Mouse (Mus musculus) adrenal gland, postnatal 36 days (tissue): ENCODE measurements around the gene Nomo1. TPM values are rescaled to one million over a fixed set of nuclear protein-coding genes. Genes with fewer than 3 reads are reported as not detected.

Experiments
- DNase-seq, 2 experiments: peaks; one replicate each; pipeline ENCODE4 v3.0.0; 2021; ENCODE audit warnings: mixed read lengths in 1 of 2
- long read RNA-seq, 2 experiments: library from polyadenylated mRNA; stranded (forward); transcript quantifications; one replicate each; pipeline ENCODE4 v2.0.0; 2021; ENCODE audit warnings: borderline sequencing depth in 2 of 2
- total RNA-seq, 2 experiments: library from RNA; stranded (reverse); gene quantifications; 2 replicates each; pipeline ENCODE4 v1.2.3; 2021

Nomo1 gene
- 10 to 100 TPM; 67.8 to 69.6 TPM for total RNA-seq
- long read RNA-seq, experiment 1, full-length matches to known transcripts: 8 of 36 reads
- long read RNA-seq, experiment 1, partial matches to known transcripts: 21 of 36 reads
- long read RNA-seq, experiment 1, other reads (novel, unspliced or antisense): 7 of 36 reads
- long read RNA-seq, experiment 2, full-length matches to known transcripts: 10 of 16 reads
- long read RNA-seq, experiment 2, partial matches to known transcripts: 3 of 16 reads
- long read RNA-seq, experiment 2, other reads (novel, unspliced or antisense): 3 of 16 reads

GRCm38 (mm10) chr7:46033109-46033869 is at the start of gene Nomo1:
Gene Nomo1 (plus strand): TSS chr7:46033698.
- peak; percentile 98 for DNase-seq

- no peak for DNase-seq
These were observed 46.6 kb upstream of the Nomo1 start for GRCm38 (mm10) chr7:45986893-45987292.

- DNase-seq: no peak
These were observed 45.2 kb upstream of the Nomo1 start for GRCm38 (mm10) chr7:45988344-45988743.

- DNase-seq: no peak
These were observed 41.0 kb upstream of the Nomo1 start for GRCm38 (mm10) chr7:45992470-45992869.

DNA sequence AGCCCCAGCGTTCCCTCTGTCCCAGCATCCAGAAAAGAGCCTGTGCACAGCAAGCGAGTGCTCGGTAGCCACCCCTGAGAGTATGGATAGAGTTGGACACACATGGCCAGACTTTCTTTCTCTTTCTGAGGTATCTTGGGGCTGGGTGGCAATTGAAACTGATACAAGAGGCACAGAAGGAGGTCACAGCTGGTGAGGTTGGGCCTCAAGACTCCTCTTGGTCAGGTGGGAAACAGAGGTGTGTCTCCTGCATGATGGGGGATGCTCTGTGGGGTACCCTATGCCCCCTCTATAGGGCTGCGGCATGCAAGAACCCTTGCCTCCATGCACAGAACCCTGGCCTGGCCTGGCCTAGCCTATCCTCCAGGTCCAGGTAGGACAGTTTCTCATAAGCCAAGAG is 32.9 kb upstream of the Nomo1 start:
- DNase-seq: no peak

GRCm38 (mm10) chr7:46002748-46003147 is 30.8 kb upstream of the Nomo1 start:
- DNase-seq: no peak

GRCm38 (mm10) chr7:46009578-46009977 is 23.9 kb upstream of the Nomo1 start:
- DNase-seq: peak; percentile 55 to 70

GRCm38 (mm10) chr7:46012121-46012520 is 21.4 kb upstream of the Nomo1 start:
- DNase-seq: no peak

GRCm38 (mm10) chr7:46013266-46014010 is 20.1 kb upstream of the Nomo1 start:
- peak; percentile 24 to 62 for DNase-seq

DNA sequence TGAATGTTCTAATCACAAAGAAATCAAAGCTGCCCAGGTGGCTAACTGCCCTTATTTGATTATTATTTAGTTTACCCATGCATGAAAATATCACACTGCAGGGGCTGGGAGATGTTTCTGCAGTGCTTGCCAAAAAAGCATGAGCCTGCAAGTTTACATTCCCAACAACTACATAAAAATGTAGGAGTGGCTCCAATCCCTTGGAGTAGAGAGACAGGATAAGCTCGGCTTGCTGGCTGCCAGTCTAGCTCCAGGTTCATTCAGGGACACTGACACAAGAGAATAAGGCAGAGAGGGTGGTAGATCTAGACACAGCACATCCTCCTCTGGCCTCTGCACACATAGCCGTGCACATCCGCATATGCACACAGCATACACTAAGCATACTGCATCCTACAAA is 13.9 kb upstream of the Nomo1 start:
- DNase-seq: no peak

DNA sequence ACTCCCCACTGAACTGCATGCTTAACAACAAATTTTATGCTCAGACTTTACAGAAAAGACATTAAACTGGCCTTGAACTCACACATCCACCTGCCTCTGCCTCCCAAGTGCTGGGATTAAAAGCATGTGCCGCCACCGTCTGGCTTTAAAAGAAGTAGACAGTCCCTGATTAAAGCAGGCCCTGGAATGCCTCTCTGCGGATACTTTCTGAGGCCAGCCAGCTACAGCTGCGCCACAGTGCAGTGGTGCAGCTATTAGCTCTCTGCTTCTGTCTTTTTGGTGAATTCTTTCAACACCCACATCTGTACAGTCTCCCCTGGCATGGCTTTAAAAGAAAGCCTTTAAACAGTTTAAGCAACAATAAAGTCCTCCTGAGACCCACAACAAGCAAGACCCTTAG is 11.5 kb upstream of the Nomo1 start:
- no peak for DNase-seq

GRCm38 (mm10) chr7:46025436-46025835 is 8.1 kb upstream of the Nomo1 start:
- DNase-seq: no peak

GRCm38 (mm10) chr7:46028681-46029080 is 4.8 kb upstream of the Nomo1 start:
- no peak for DNase-seq

- no peak for DNase-seq
These were observed 4.0 kb upstream of the Nomo1 start for GRCm38 (mm10) chr7:46029299-46030144.

DNA sequence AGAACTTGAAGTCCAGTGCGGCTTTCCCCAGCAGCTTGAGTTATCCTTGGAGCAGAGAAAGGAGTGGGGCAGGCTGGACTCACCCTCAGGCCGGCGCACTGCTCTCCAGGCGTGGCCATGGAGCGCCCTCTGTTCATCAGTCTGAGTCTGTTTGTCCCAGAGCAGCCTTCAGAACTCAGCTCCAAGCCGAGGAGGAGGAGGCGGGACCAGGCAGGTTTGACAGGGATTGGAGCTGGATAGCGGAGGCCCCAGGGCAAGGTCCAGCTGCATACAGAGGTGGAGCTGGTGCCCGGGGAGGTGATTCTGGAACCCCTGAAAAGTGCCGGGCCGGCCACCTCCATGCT is 3.4 kb upstream of the Nomo1 start, which contains the start of gene Abcc6:
TSS of gene Abcc6 (minus strand) at position 158 of the 344 bp plus-strand sequence.
- DNase-seq: peak; percentile 8 to 28

DNA sequence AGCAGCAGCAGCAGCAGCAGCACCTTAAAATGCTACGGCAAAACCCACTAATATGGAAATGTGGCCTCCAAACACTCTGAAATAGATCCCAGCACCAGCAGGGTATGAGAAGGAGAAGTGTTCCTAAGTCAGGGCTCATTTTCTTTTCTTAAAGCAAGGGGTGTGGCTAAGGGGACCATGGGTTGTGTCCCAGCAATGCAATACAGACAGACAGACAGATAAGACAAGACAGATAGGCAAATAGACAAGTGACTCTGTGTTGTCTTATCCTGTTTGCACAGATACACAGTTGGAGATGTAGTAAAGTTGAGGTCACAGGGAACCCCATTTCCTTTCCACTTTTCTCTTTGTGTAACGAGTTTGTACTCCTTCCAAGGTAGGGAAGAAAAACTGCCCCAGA is 2.4 kb upstream of the Nomo1 start:
- no peak for DNase-seq

GRCm38 (mm10) chr7:46033870-46034337 is 406 bp downstream of the Nomo1 start:
- no peak for DNase-seq

GRCm38 (mm10) chr7:46034991-46035390 is 1.5 kb downstream of the Nomo1 start:
- DNase-seq: no peak

DNA sequence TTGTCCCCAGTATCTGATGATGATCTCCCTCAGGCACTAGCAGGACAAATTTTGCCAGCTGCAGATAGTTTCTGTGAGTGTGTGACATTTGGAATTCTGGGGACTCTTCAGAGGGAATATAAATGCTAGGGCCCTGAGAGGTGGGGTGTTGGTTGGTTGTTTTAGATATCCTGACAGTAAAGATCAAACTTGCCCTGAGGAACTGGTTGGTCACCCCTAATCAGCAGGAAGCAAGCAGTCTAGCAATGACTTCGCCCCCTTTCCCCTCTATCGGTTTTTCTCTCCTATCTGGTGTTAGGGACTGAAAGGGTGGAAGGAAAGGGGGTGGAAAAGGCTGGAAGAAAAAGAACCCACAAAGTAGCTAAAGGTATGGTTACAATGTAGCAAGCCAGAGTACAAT is 2.0 kb downstream of the Nomo1 start:
- DNase-seq: no peak

DNA sequence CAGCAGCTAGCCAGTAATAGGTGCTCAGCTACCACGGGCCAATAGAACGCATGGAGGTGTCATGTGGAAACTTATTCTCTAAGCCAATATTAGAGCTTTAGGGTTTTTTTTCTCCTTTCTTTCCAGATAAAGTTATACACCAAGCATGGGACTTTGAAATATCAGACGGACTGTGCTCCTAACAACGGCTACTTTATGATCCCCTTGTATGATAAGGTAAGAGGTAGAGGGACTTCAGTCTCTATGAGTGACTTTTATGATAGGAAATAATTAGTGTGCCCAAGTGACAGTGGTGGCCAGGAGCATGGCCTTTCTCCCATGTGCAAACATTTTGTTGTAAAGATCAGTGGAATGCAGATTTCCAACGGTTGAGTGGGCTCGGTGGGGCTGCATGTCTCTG is 3.9 kb downstream of the Nomo1 start:
- no peak for DNase-seq

DNA sequence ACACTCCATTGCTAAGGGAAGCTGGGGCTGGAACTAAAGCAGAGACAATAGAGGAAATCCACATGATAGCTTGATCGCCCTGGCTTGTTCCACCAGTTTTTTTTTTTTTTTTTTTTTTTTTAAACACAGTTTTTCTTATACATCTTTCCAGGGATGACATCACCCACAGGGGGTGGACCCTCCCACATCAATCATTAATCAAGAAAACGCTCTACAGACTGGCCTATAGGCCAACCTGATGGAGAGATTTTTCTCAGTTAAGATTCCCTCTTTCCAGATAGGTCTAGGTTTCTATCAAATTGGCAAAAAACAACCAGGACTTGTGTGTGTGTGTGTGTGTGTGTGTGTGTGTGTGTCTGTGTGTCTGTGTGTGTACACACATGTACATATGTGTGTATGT is 6.4 kb downstream of the Nomo1 start:
- no peak for DNase-seq

GRCm38 (mm10) chr7:46044106-46044505 is 10.6 kb downstream of the Nomo1 start:
- DNase-seq: no peak
